Mouse (Mus musculus) ES-E14 (cell line): ENCODE data around the gene Selenof. TPM values are rescaled to one million over a fixed set of nuclear protein-coding genes. Genes with fewer than 3 reads are reported as not detected.

ENCODE experiments used
- DNase-seq: peaks from one replicate; pipeline ENCODE4 v3.0.0-alpha.2; 2013; ENCODE audit warnings: low read depth, low spot score
- H3K27ac ChIP-seq: 2 replicates; pipeline ENCODE4 v1.5.1; 2012; ENCODE audit warnings: low read depth, mild to moderate bottlenecking, low read length, moderate library complexity, mixed read lengths; ENCODE audit not compliant: poor library complexity, insufficient read depth, severe bottlenecking
- H3K36me3 ChIP-seq: 2 replicates; pipeline ENCODE4 v1.6.1; 2012; ENCODE audit warnings: mild to moderate bottlenecking, low read length, moderate library complexity, mixed read lengths; ENCODE audit not compliant: control insufficient read depth, poor library complexity, insufficient read depth, severe bottlenecking
- H3K4me1 ChIP-seq, 2 experiments: fragments of 150-350 bp in 1 of 2; sonication (generic) in 1 of 2; 2 replicates each; pipeline ENCODE4 v1.6.1; 2012; ENCODE audit warnings: low read length in 2 of 2, mild to moderate bottlenecking in 1 of 2, mixed read lengths in 1 of 2; ENCODE audit not compliant: control insufficient read depth in 2 of 2, insufficient read depth in 2 of 2, poor library complexity in 1 of 2
- H3K4me3 ChIP-seq, 2 experiments: fragments of 150-350 bp in 1 of 2; sonication (generic) in 1 of 2; 2 replicates each; pipeline ENCODE4 v1.5.1; 2012; ENCODE audit warnings: low read length in 2 of 2, low read depth in 1 of 2, mild to moderate bottlenecking in 1 of 2, mixed read lengths in 1 of 2; ENCODE audit not compliant: insufficient read depth in 1 of 2, poor library complexity in 1 of 2, severe bottlenecking in 1 of 2
- H3K9ac ChIP-seq: 2 replicates; pipeline ENCODE4 v1.6.1; 2012; ENCODE audit warnings: low read depth, mild to moderate bottlenecking, low read length, mixed read lengths; ENCODE audit not compliant: poor library complexity, insufficient read depth, severe bottlenecking
- H3K9me3 ChIP-seq: fragments of 150-350 bp; sonication (generic); 2 replicates; pipeline ENCODE4 v1.6.1; 2012; ENCODE audit warnings: low read depth, mild to moderate bottlenecking, low read length; ENCODE audit not compliant: control insufficient read depth, insufficient read depth
- CHD2 ChIP-seq: IDR thresholded peaks from 2 replicates; pipeline ENCODE4 v1.6.1; 2014; ENCODE audit warnings: mild to moderate bottlenecking, low read depth, low read length, inconsistent platforms
- HCFC1 ChIP-seq: IDR thresholded peaks from 2 replicates; pipeline ENCODE4 v1.6.1; 2012; ENCODE audit warnings: low read length, inconsistent platforms, borderline replicate concordance; ENCODE audit not compliant: insufficient read depth
- MAFK ChIP-seq: IDR thresholded peaks from 2 replicates; pipeline ENCODE4 v1.6.1; 2014; ENCODE audit warnings: mild to moderate bottlenecking, low read depth, low read length, inconsistent platforms; ENCODE audit not compliant: insufficient read depth
- ZC3H11A ChIP-seq: IDR thresholded peaks from 2 replicates; pipeline ENCODE4 v1.6.1; 2012; ENCODE audit warnings: low read depth, mild to moderate bottlenecking, inconsistent platforms, low read length, borderline replicate concordance
- ZNF384 ChIP-seq: IDR thresholded peaks from 2 replicates; pipeline ENCODE4 v1.6.1; 2012; ENCODE audit warnings: low read depth, low read length, inconsistent platforms
- in situ Hi-C, 2 experiments: fragments of 600-800 bp; cut with MboI; formaldehyde crosslinking; loops; one replicate each; pipeline ENCODE4 v1.15.1; 2025; ENCODE audit warnings: low sequenced_read_pairs in 2 of 2, inconsistent platforms in 1 of 2; ENCODE audit not compliant: unreplicated experiment in 2 of 2
- total RNA-seq: library from RNA; depleted of rRNA; stranded (reverse); fragments of 300-350 nt; gene quantifications from 2 replicates; pipeline ENCODE4 v1.2.3, GENCODE M21; 2012

Selenof gene
- total RNA-seq, 1 experiment, result 513 TPM

GRCm38 (mm10) chr3:144597790-144598467, 27.8 kb downstream of the Selenof start:
- H3K9ac ChIP-seq, result no peak overlapping the region
- TF ChIP-seq ZC3H11A, result no peak
- TF ChIP-seq HCFC1, result no peak
- no peak for TF ChIP-seq CHD2
- TF ChIP-seq ZNF384, result no peak
- TF ChIP-seq MAFK, result no peak

GRCm38 (mm10) chr3:144602413-144602812, 32.3 kb downstream of the Selenof start:
- in situ Hi-C loops, result no loop called here
- no peak overlapping the region for H3K9ac ChIP-seq
- no peak for TF ChIP-seq ZC3H11A
- no peak for TF ChIP-seq CHD2
- TF ChIP-seq HCFC1, result no peak
- TF ChIP-seq ZNF384, result no peak
- no peak for TF ChIP-seq MAFK
- H3K27ac ChIP-seq, result no peak overlapping the region
- no peaks in the 10 kb centered on the region for H3K9me3 ChIP-seq
- H3K36me3 ChIP-seq, result peaks cover 4% of the 10 kb centered on the region
- peaks cover 0 to 10% of the 10 kb centered on the region in 2 experiments; a peak in 2 of 4 replicates for H3K4me1 ChIP-seq
- no peak for DNase-seq
- no peak overlapping the region for H3K4me3 ChIP-seq

More at GRCm38 (mm10) chr3:144597790-144598467, 27.8 kb downstream of the Selenof start:
- Histone ChIP-seq H3K4me1 (peaks cover 0 to 8% of the 10 kb centered on the region in 2 experiments; a peak in 2 of 4 replicates), H3K9me3 (no peaks in the 10 kb centered on the region), H3K27ac (no peak overlapping the region), H3K36me3 (peaks cover 12% of the 10 kb centered on the region), H3K4me3 (no peak overlapping the region)
- in situ Hi-C loops, result no loop called here
- no peak for DNase-seq

GRCm38 (mm10) chr3:144602819-144603218, 32.7 kb downstream of the Selenof start:
- Histone ChIP-seq H3K9me3 (no peaks in the 10 kb centered on the region), H3K9ac (no peak overlapping the region), H3K27ac (no peak overlapping the region), H3K36me3 (peaks cover 4% of the 10 kb centered on the region), H3K4me3 (no peak overlapping the region), H3K4me1 (peaks cover 0 to 10% of the 10 kb centered on the region in 2 experiments; a peak in 2 of 4 replicates)
- TF ChIP-seq MAFK, result no peak
- no peak for TF ChIP-seq ZNF384
- TF ChIP-seq ZC3H11A, result no peak
- TF ChIP-seq HCFC1, result no peak
- TF ChIP-seq CHD2, result no peak
- in situ Hi-C loops, result no loop called here
- no peak for DNase-seq

GRCm38 (mm10) chr3:144603558-144603957, 33.5 kb downstream of the Selenof start:
- H3K4me1 ChIP-seq, result peaks cover 0 to 10% of the 10 kb centered on the region in 2 experiments; a peak in 2 of 4 replicates
- in situ Hi-C loops, result no loop called here
- peaks cover 4% of the 10 kb centered on the region for H3K36me3 ChIP-seq
- H3K27ac ChIP-seq, result no peak overlapping the region
- DNase-seq, result no peak
- H3K9ac ChIP-seq, result no peak overlapping the region
- H3K4me3 ChIP-seq, result no peak overlapping the region
- TF ChIP-seq CHD2 (no peak), ZNF384 (no peak), ZC3H11A (no peak), HCFC1 (no peak), MAFK (no peak)
- H3K9me3 ChIP-seq, result no peaks in the 10 kb centered on the region
